Mouse (Mus musculus): ENCODE measurements at regions not wholly inside any gene's neighbourhood (a gene's known extent, or its start where the extent isn't known, plus 50 kb on each side); places are given as distances from the start of the nearest gene placed in this dataset.
A peak's percentile ranks its signal among the peaks of the same experiment; 100 is the strongest.

DNA sequence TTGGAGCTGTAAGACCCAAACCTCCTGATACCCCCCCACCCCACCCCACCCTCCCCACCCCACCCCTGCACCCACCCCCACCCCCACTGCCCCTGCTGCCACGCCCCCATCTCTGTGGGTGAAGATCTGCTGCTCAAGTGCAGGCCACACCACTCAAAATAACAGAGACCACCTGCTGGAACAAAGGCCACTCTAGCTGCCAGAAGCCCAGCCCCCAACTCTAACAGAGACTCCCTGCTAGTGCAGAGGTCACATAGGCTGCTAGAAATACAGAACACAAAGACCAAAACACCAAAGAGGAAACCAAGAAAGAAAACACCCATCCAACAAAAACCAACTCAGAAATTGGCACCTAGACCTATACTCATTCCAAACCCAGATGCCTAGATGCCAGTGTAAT is 58.9 kb downstream of the Olfr267 start:
- no peak; the same call in 1 of the 2 replicates for ATAC-seq (replicated peaks; ENCODE audit: poor library complexity, severe bottlenecking)

DNA sequence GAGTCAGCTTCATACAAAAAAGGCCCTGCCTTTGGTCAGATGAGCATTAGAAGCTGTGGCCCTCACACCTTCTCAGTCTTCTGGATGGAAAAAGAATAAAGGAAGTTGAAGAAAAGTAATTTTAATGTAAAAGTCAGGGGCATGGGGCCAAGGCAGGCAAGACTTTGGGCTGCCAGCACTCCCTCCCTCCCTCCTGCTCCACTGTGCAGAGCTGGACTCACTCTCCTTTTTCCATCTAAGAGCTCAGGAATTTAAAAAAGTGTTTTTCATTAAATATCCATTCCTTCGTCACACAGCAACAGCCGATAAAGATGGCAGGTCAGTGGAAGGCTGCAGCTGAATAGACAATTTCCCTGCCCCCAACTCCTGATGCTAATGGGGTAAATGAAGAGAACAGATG is 61.1 kb downstream of the Olfr267 start:
- ATAC-seq (replicated peaks; ENCODE audit: poor library complexity, severe bottlenecking) = no peak

- peak; percentile 97 for ATAC-seq (replicated peaks; ENCODE audit: poor library complexity, severe bottlenecking)
Measured at GRCm38 (mm10) chr4:58722772-58723171, 64.7 kb downstream of the Olfr267 start.

DNA sequence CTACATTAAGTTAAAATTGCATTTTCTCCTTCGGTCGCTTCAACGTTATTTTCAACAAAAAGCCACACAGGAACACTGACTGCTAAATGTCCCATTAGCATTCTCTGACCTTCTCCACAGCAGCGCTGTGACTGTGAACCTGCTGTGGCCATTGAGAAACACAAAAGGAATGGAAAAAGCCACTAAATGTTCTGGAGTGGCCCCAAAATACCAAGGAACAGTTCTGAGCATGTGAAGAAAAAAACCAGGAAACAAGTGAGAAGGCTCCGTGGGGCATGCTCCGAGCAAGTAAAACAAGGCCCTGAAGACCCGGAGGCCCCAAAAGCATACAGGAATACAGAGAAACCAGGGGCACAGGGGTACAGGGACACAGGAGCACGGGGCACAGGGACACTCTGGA is 66.8 kb downstream of the Olfr267 start:
- no peak for ATAC-seq (replicated peaks; ENCODE audit: poor library complexity, severe bottlenecking)

DNA sequence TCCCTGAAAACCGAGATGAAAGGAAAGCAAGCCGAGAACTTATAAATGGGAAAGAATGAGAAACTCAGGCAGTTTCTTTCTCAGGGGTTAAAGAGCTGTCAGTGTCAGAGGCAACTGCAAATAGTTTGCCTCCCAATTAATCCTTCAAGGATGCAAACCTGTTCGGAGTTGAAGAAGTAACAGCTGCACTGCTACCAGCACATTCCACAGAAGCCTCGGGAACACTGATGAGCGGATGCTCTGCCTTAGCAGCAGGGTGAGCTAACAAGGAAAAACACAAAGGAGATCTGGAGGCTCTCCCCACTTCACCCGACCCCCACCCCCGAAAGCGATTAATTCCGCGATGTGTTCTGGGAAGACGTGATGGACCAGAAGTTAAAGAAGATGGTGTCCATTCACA is 71.1 kb downstream of the Olfr267 start:
- ATAC-seq (replicated peaks; ENCODE audit: poor library complexity, severe bottlenecking) = no peak

GRCm38 (mm10) chr4:58715846-58716245 is 71.7 kb downstream of the Olfr267 start:
- ATAC-seq (replicated peaks; ENCODE audit: poor library complexity, severe bottlenecking) = no peak

GRCm38 (mm10) chr4:58714221-58714620 is 73.3 kb downstream of the Olfr267 start:
- ATAC-seq (replicated peaks; ENCODE audit: poor library complexity, severe bottlenecking) = no peak

- no peak for ATAC-seq (replicated peaks; ENCODE audit: poor library complexity, severe bottlenecking)
Measured at GRCm38 (mm10) chr4:58712875-58713274, 74.6 kb downstream of the Olfr267 start.

DNA sequence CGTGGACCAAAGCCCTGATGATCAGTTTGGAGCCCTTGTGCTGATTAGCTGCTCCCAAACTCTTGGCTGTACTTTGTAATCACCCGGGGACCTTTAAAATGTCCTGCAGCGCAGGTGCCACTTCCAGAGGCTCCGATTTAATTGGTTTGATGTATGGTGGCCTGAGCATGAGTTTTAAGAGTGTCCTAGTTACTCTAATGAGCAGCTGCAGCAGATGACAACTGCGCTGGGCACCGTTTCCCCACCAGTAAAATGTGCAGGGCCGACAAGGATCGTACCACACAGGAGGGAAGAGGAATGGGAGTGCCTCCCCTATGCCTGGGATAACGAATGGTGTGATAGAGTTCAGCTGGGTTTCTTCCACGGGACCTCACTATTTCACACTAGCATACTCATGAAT is 75.3 kb downstream of the Olfr267 start:
- ATAC-seq (replicated peaks; ENCODE audit: poor library complexity, severe bottlenecking) = no peak

DNA sequence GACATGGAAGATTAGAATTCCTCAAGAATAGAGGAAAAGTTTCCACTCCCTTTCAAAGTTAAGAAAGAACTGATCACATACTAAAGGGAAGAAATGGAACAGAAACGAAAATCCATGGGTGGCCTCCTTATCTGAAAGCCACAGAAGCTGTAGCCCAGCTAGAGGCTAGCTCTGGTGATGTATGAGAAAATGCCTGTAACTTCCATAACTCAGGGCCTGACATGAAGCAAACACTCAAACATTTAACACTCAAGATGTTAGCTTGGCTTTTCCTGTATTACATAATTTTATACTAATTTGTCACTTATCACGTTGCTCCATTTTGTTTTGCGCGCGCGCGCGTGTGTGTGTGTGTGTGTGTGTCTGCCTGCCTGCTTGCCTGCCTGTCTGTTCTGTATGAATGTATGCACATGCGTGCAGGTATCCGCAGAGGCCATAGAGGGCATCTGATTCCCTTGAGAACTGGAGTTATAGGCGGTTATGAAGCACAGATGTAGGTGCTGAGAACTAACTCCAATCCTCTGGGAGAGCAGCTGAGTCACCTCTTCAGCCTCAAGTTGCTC is 88.2 kb downstream of the Olfr267 start:
- peak; percentile 37 for ATAC-seq (replicated peaks; ENCODE audit: poor library complexity, severe bottlenecking)

- peak; percentile 44; the same call in 1 of the 2 replicates for ATAC-seq (replicated peaks; ENCODE audit: poor library complexity, severe bottlenecking)
Measured at GRCm38 (mm10) chr4:58698828-58699227, 88.7 kb downstream of the Olfr267 start.

DNA sequence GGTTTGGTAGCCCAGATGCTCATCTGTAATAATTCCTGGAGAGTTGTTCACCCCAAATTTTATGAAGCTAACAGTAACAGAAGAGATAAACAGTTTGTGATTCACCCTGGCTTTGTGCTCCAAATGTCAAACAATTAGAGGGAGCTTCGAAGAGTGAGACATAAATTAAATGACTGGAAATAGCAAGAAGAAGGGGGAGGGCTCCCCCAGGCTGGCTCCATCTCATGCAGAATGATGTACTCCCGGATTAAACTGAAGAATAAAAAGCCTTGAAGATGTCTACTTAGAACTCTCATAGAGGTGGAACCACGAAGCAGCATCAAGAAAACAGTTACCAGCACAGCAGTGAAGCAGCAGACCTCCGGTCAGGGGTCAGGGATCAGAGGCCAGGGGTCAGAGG is 90.8 kb downstream of the Olfr267 start:
- ATAC-seq (replicated peaks; ENCODE audit: poor library complexity, severe bottlenecking) = no peak

- ATAC-seq (replicated peaks; ENCODE audit: poor library complexity, severe bottlenecking) = no peak
Measured at GRCm38 (mm10) chr4:58695281-58695680, 92.2 kb downstream of the Olfr267 start.

GRCm38 (mm10) chr4:58693018-58693417 is 94.5 kb downstream of the Olfr267 start:
- no peak for ATAC-seq (replicated peaks; ENCODE audit: poor library complexity, severe bottlenecking)

DNA sequence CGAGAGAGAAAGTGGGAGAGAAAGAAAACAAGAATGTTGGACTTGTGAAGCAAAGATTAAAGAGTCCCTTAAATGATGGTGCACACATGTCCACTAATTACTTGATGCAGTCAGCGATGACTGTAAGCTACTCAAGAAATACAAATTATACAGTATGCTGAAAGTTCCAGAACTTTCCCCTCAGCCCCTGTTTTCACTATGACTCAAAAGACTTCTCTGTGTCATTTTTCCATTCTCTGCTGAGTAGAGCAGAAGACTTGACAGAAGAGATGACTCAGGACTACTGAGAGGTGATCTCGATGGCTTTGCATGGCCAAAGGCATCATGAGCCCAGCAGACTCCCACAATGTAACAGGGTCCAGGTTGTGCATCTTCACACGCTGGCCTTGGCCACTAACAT is 105.6 kb downstream of the Olfr267 start:
- ATAC-seq (replicated peaks; ENCODE audit: poor library complexity, severe bottlenecking) = no peak

- ATAC-seq (replicated peaks; ENCODE audit: poor library complexity, severe bottlenecking) = no peak
Measured at GRCm38 (mm10) chr4:58677701-58678385, 109.7 kb downstream of the Olfr267 start.

DNA sequence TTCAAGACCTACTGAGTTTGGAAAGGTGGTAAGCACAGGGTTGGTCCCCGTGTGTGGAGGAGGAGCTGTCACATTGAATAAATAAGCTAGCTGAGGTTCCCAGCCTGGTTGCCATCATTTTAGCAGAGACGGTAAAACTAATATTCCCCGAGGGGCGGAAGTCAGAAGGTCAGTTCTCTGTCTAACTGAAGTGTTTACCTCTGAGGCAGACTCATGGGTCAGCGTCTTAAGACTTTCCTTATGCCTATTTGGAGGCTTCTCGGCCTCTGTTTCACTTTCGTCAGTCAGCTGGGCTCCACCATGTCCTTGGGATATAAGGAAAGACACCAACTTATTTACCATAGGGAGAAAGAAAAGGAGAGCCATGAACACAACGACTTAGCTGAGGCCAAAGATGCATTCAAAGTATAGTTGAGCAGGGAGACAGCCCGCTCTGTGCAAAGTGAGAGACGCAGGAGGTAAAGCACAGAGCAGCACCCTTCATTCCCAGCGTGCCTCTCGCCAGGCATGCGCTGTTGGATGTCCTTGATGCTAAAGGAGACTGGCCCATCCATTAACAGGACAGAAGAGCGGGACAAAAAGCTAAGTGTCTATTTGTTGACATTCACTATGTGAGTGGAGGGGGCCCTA is 116.0 kb downstream of the Olfr267 start:
- no peak for ATAC-seq (replicated peaks; ENCODE audit: poor library complexity, severe bottlenecking)

- ATAC-seq (replicated peaks; ENCODE audit: poor library complexity, severe bottlenecking) = no peak
Measured at GRCm38 (mm10) chr4:58670906-58671250, 116.6 kb downstream of the Olfr267 start.

- ATAC-seq (replicated peaks; ENCODE audit: poor library complexity, severe bottlenecking) = no peak
Measured at GRCm38 (mm10) chr4:58670107-58670905, 116.6 kb upstream of the Lpar1 start.

GRCm38 (mm10) chr4:58668368-58669153 is 114.9 kb upstream of the Lpar1 start:
- no peak for ATAC-seq (replicated peaks; ENCODE audit: poor library complexity, severe bottlenecking)

All from granulocyte monocyte progenitor cell, adult 5-6 weeks (primary cell).